Mouse (Mus musculus): ENCODE measurements around the gene Mtfr2. TPM values are rescaled to one million over a fixed set of nuclear protein-coding genes. Genes with fewer than 3 reads are reported as not detected.
A peak's percentile ranks its signal among the peaks of the same experiment; 100 is the strongest.

Mtfr2 gene
- total RNA-seq, 1 experiment: 19.6 TPM

DNA sequence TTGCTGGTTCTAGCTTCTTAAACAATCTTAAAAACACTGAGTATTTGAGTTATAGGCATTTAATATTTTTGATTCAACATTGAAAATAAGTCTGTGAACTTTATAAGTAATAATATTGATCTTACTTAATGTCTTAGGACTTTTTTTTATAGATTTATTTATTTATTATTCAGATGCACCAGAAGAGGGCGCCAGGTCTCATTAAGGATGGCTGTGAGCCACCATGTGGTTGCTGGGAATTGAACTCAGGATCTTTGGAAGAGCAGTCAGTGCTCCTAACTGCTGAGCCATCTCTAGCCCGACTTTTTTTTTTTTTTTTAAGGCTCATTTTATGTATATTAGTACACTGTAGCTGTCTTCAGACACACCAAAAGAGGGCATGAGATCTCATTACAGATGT is 32.8 kb upstream of the Mtfr2 start:
- in situ Hi-C loops (cut with MboI; ENCODE audit: low sequenced_read_pairs in 2 of 2, unreplicated experiment in 2 of 2): no loop called here
- TF ChIP-seq ZNF384 (IDR thresholded peaks at IDR 0.05; ENCODE audit: low read depth, low read length) (peak; percentile 46; the same call in 1 of the 2 replicates), MAFK (IDR thresholded peaks at IDR 0.05; ENCODE audit: insufficient read depth, low read depth, low read length) (no peak), HCFC1 (IDR thresholded peaks at IDR 0.05; ENCODE audit: borderline replicate concordance, insufficient read depth, low read length) (no peak)
- Histone ChIP-seq H3K4me1 (ENCODE audit: control insufficient read depth in 2 of 2, insufficient read depth in 2 of 2, low read length in 2 of 2, poor library complexity in 1 of 2) (peaks cover 4 to 6% of the 10 kb centered on the region in 2 experiments; a peak in 3 of 4 replicates), H3K9me3 (ENCODE audit: control insufficient read depth, insufficient read depth, low read depth, low read length) (no peaks in the 10 kb centered on the region), H3K4me3 (ENCODE audit: insufficient read depth in 1 of 2, low read depth in 1 of 2, low read length in 2 of 2, poor library complexity in 1 of 2, severe bottlenecking in 1 of 2) (peak overlapping the region; percentile 40 to 94; a peak in 2 of 4 replicates), H3K36me3 (ENCODE audit: control insufficient read depth, insufficient read depth, low read length, poor library complexity, severe bottlenecking) (peaks cover 8% of the 10 kb centered on the region), H3K27ac (ENCODE audit: insufficient read depth, low read depth, low read length, poor library complexity, severe bottlenecking) (no peak overlapping the region), H3K9ac (ENCODE audit: insufficient read depth, low read depth, low read length, poor library complexity, severe bottlenecking) (peak overlapping the region; percentile 48; the same call in 1 of the 2 replicates)
- peak; percentile 21 for DNase-seq (ENCODE audit: low read depth, low spot score)

DNA sequence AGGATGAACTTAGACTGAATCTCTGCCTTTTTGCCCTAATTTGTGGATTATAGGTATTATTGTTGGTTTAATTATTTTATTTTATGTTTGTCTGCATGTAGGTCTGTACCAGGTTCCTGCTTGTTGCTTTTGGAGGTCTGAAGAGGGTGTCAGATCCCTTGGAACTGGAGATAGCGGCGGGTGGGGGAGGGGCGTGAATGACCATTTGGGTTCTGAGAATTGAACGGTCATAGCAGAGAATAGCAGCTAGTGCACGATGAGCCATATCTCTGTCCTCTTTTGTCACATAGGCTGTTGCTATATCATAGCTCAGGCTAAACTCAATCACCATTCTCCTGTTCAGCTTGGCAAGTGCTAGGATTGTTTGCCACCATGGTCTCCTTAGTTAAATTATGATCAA is 30.1 kb upstream of the Mtfr2 start:
- H3K4me1 ChIP-seq (ENCODE audit: control insufficient read depth in 2 of 2, insufficient read depth in 2 of 2, low read length in 2 of 2, poor library complexity in 1 of 2): peaks cover 4 to 6% of the 10 kb centered on the region in 2 experiments; a peak in 3 of 4 replicates
- H3K27ac ChIP-seq (ENCODE audit: insufficient read depth, low read depth, low read length, poor library complexity, severe bottlenecking): no peak overlapping the region
- in situ Hi-C loops (cut with MboI; ENCODE audit: low sequenced_read_pairs in 2 of 2, unreplicated experiment in 2 of 2): no loop called here
- no peak for DNase-seq (ENCODE audit: low read depth, low spot score)
- H3K36me3 ChIP-seq (ENCODE audit: control insufficient read depth, insufficient read depth, low read length, poor library complexity, severe bottlenecking): peaks cover 11% of the 10 kb centered on the region
- TF ChIP-seq CHD2 (IDR thresholded peaks at IDR 0.05; ENCODE audit: low read depth, low read length): no peak
- TF ChIP-seq ZNF384 (IDR thresholded peaks at IDR 0.05; ENCODE audit: low read depth, low read length): no peak
- TF ChIP-seq MAFK (IDR thresholded peaks at IDR 0.05; ENCODE audit: insufficient read depth, low read depth, low read length): no peak
- TF ChIP-seq ZC3H11A (IDR thresholded peaks at IDR 0.05; ENCODE audit: borderline replicate concordance, low read depth, low read length): no peak
- TF ChIP-seq HCFC1 (IDR thresholded peaks at IDR 0.05; ENCODE audit: borderline replicate concordance, insufficient read depth, low read length): no peak
- peak overlapping the region in 1 of 2 experiments; percentile 8; a peak in 1 of 4 replicates for H3K4me3 ChIP-seq (ENCODE audit: insufficient read depth in 1 of 2, low read depth in 1 of 2, low read length in 2 of 2, poor library complexity in 1 of 2, severe bottlenecking in 1 of 2)
- H3K9ac ChIP-seq (ENCODE audit: insufficient read depth, low read depth, low read length, poor library complexity, severe bottlenecking): no peak overlapping the region
- no peaks in the 10 kb centered on the region for H3K9me3 ChIP-seq (ENCODE audit: control insufficient read depth, insufficient read depth, low read depth, low read length)

DNA sequence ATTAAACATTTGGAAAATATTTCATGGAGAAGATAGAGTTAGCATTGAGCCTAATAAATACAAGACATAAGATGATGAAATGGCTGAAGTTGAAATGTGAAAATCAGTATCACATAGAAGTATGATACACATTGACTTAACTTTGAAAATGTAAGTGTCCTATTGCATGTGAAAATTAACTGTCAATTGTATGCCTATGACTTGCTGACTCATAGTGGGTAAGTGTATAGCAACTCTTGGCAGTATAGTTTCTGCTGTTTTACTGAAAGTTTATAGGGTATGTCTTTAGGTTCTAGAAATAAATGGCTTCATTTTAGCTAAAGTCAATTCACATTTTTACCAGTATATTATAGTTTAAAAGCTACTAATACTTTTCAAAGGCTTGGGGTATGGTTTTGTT is 21.3 kb upstream of the Mtfr2 start:
- DNase-seq (ENCODE audit: low read depth, low spot score): no peak
- TF ChIP-seq ZC3H11A (IDR thresholded peaks at IDR 0.05; ENCODE audit: borderline replicate concordance, low read depth, low read length): no peak
- no peak for TF ChIP-seq MAFK (IDR thresholded peaks at IDR 0.05; ENCODE audit: insufficient read depth, low read depth, low read length)
- no peak for TF ChIP-seq ZNF384 (IDR thresholded peaks at IDR 0.05; ENCODE audit: low read depth, low read length)
- no peak for TF ChIP-seq HCFC1 (IDR thresholded peaks at IDR 0.05; ENCODE audit: borderline replicate concordance, insufficient read depth, low read length)
- TF ChIP-seq CHD2 (IDR thresholded peaks at IDR 0.05; ENCODE audit: low read depth, low read length): no peak
- Histone ChIP-seq H3K36me3 (ENCODE audit: control insufficient read depth, insufficient read depth, low read length, poor library complexity, severe bottlenecking) (peaks cover 22% of the 10 kb centered on the region), H3K27ac (ENCODE audit: insufficient read depth, low read depth, low read length, poor library complexity, severe bottlenecking) (no peak overlapping the region), H3K4me3 (ENCODE audit: insufficient read depth in 1 of 2, low read depth in 1 of 2, low read length in 2 of 2, poor library complexity in 1 of 2, severe bottlenecking in 1 of 2) (no peak overlapping the region), H3K9me3 (ENCODE audit: control insufficient read depth, insufficient read depth, low read depth, low read length) (no peaks in the 10 kb centered on the region), H3K9ac (ENCODE audit: insufficient read depth, low read depth, low read length, poor library complexity, severe bottlenecking) (no peak overlapping the region), H3K4me1 (ENCODE audit: control insufficient read depth in 2 of 2, insufficient read depth in 2 of 2, low read length in 2 of 2, poor library complexity in 1 of 2) (no peaks in the 10 kb centered on the region)
- in situ Hi-C loops (cut with MboI; ENCODE audit: low sequenced_read_pairs in 2 of 2, unreplicated experiment in 2 of 2): no loop called here

DNA sequence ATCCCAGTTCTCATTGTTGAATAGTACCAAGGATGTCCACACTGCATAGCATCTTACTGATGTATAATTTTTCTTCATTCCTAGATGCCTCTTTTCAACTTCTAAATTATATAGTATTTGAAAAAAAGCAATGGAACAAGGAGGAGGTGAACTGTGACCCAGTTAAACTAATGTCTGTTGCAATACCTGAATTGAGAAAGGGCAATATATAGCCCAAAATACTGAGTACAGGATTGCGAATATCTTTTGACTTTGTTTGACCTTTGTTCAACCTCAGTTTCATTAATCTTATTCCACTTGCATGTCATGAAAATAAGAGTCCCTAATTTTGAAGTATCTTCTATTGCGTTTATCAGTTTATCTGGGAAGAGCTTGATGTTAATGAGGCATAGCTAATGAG is 16.3 kb upstream of the Mtfr2 start:
- Histone ChIP-seq H3K36me3 (ENCODE audit: control insufficient read depth, insufficient read depth, low read length, poor library complexity, severe bottlenecking) (peaks cover 23% of the 10 kb centered on the region), H3K9me3 (ENCODE audit: control insufficient read depth, insufficient read depth, low read depth, low read length) (no peaks in the 10 kb centered on the region)
- in situ Hi-C loops (cut with MboI; ENCODE audit: low sequenced_read_pairs in 2 of 2, unreplicated experiment in 2 of 2): no loop called here

DNA sequence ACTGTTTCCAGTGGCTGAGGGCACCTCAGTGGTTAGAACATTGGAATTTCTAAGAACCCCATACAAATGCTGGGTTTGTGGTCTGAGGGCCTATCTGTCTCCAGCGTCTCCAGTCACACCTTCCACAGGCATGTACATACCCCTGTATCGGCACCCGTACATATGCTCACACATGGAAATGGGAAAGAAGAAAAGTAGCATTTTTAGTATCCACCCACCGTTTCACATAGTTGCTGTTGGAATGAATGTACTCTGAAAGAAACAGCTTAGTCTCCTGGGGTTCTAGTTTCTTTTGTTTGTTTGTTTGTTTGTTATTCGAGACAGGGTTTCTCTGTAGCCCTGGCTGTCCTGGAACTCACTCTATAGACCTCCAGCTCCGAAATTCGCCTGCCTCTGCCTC is 9.7 kb upstream of the Mtfr2 start:
- Histone ChIP-seq H3K4me1 (ENCODE audit: control insufficient read depth in 2 of 2, insufficient read depth in 2 of 2, low read length in 2 of 2, poor library complexity in 1 of 2) (no peaks in the 10 kb centered on the region), H3K4me3 (ENCODE audit: insufficient read depth in 1 of 2, low read depth in 1 of 2, low read length in 2 of 2, poor library complexity in 1 of 2, severe bottlenecking in 1 of 2) (no peak overlapping the region), H3K9ac (ENCODE audit: insufficient read depth, low read depth, low read length, poor library complexity, severe bottlenecking) (no peak overlapping the region), H3K36me3 (ENCODE audit: control insufficient read depth, insufficient read depth, low read length, poor library complexity, severe bottlenecking) (peaks cover 13% of the 10 kb centered on the region), H3K9me3 (ENCODE audit: control insufficient read depth, insufficient read depth, low read depth, low read length) (no peaks in the 10 kb centered on the region), H3K27ac (ENCODE audit: insufficient read depth, low read depth, low read length, poor library complexity, severe bottlenecking) (no peak overlapping the region)
- no peak for DNase-seq (ENCODE audit: low read depth, low spot score)
- TF ChIP-seq ZNF384 (IDR thresholded peaks at IDR 0.05; ENCODE audit: low read depth, low read length) (no peak), ZC3H11A (IDR thresholded peaks at IDR 0.05; ENCODE audit: borderline replicate concordance, low read depth, low read length) (no peak), MAFK (IDR thresholded peaks at IDR 0.05; ENCODE audit: insufficient read depth, low read depth, low read length) (no peak), CHD2 (IDR thresholded peaks at IDR 0.05; ENCODE audit: low read depth, low read length) (no peak), HCFC1 (IDR thresholded peaks at IDR 0.05; ENCODE audit: borderline replicate concordance, insufficient read depth, low read length) (no peak)
- in situ Hi-C loops (cut with MboI; ENCODE audit: low sequenced_read_pairs in 2 of 2, unreplicated experiment in 2 of 2): no loop called here

More for the DNA sequence above, 16.3 kb upstream of the Mtfr2 start:
- H3K4me3 ChIP-seq (ENCODE audit: insufficient read depth in 1 of 2, low read depth in 1 of 2, low read length in 2 of 2, poor library complexity in 1 of 2, severe bottlenecking in 1 of 2): no peak overlapping the region
- no peak for DNase-seq (ENCODE audit: low read depth, low spot score)
- no peak overlapping the region for H3K27ac ChIP-seq (ENCODE audit: insufficient read depth, low read depth, low read length, poor library complexity, severe bottlenecking)
- H3K9ac ChIP-seq (ENCODE audit: insufficient read depth, low read depth, low read length, poor library complexity, severe bottlenecking): no peak overlapping the region
- TF ChIP-seq HCFC1 (IDR thresholded peaks at IDR 0.05; ENCODE audit: borderline replicate concordance, insufficient read depth, low read length): no peak
- TF ChIP-seq MAFK (IDR thresholded peaks at IDR 0.05; ENCODE audit: insufficient read depth, low read depth, low read length): no peak
- TF ChIP-seq ZNF384 (IDR thresholded peaks at IDR 0.05; ENCODE audit: low read depth, low read length): no peak
- no peak for TF ChIP-seq ZC3H11A (IDR thresholded peaks at IDR 0.05; ENCODE audit: borderline replicate concordance, low read depth, low read length)
- no peak for TF ChIP-seq CHD2 (IDR thresholded peaks at IDR 0.05; ENCODE audit: low read depth, low read length)
- H3K4me1 ChIP-seq (ENCODE audit: control insufficient read depth in 2 of 2, insufficient read depth in 2 of 2, low read length in 2 of 2, poor library complexity in 1 of 2): no peaks in the 10 kb centered on the region

Measured in ES-E14 (cell line).